In the genomic region with DNA sequence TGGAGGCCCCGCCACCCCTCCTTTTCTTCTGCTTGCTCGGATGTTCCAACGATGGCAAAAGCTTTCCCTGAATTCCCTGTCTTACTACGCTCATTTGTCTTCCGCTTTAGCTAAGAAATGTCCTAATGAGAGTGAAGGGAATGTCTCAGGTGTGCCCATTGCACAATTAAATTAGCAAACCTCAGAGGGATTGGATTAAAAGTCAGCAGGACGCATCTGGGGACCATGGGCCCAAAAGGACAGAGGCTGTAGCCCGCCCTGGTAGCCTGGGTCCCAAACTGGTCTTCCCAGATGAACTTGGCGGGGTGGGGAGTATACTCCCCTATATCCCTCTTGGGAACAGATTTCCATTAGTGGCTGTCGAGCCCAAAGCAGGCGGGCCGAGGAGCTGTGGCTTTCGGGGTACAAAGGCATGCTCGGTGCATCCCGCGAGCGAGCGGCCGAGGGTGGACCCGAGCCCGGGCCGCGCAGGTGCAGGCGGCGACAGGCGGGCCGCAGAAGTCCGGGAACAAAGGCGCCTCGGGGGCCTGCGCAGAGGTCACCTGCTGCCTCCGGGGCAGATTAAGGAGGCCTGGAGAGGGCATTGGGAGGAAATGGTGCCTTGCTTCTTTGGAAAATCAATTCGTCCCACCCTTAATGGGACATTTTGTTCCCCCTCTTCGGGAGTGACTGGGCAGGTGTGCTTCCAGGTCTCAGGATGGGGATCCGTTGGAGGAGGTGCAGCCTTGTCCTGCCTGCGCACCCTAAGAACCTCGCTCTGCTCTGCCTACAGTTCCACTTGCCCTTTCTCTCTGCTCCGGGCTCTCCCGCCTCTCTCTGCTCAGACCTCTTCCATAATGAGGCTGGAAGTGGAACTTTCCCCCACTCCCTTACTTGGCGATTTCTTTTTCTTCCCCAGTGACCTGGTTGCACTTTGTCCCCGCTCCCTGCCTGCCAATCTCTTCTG, we compare ENCODE assay signal across 8 mouse cellular contexts.
A peak's percentile ranks its signal among the peaks of the same experiment; 100 is the strongest.
DNase-seq lines count a peak whose midpoint lies in the region; ATAC-seq and TF ChIP-seq lines count a peak whose summit lies in the region.

No protein-coding gene starts in this region.

- no peak for TF ChIP-seq POLR2A in thymus, adult 2 months (IDR thresholded peaks at IDR 0.05; ENCODE audit: control insufficient read depth, extremely low read depth, insufficient read depth, low read length, poor library complexity)

- no peaks in the 10 kb centered on the region for H3K36me3 ChIP-seq in embryonic facial prominence, embryonic 10.5 days (replicated peaks)
- H3K36me3 ChIP-seq in midbrain, embryonic 13.5 days, result no peaks in the 10 kb centered on the region
- H3K36me3 ChIP-seq in thymus, adult 2 months (ENCODE audit: control insufficient read depth, insufficient read depth, low read length), result no peaks in the 10 kb centered on the region

- peak overlapping the region; percentile 42 for H3K4me2 ChIP-seq in midbrain, embryonic 13.5 days (replicated peaks)

- H3K4me3 ChIP-seq in gastrocnemius, adult 2 months, result peak overlapping the region; percentile 46
- H3K4me3 ChIP-seq in embryonic facial prominence, embryonic 10.5 days, result peak overlapping the region; percentile 43
- peak overlapping the region; percentile 10 for H3K4me3 ChIP-seq in midbrain, embryonic 13.5 days (replicated peaks)
- no peak overlapping the region for H3K4me3 ChIP-seq in thymus, adult 2 months (ENCODE audit: control insufficient read depth, insufficient read depth, low read length)

- peaks cover 100% of the 10 kb centered on the region for H3K27me3 ChIP-seq in embryonic facial prominence, embryonic 10.5 days (replicated peaks; ENCODE audit: low read depth, poor library complexity, severe bottlenecking)
- peaks cover 100% of the 10 kb centered on the region for H3K27me3 ChIP-seq in midbrain, embryonic 13.5 days
- H3K27me3 ChIP-seq in thymus, adult 2 months (ENCODE audit: control insufficient read depth, insufficient read depth, low read length), result peaks cover 8% of the 10 kb centered on the region; the same call in 1 of the 2 replicates

- peaks cover 25% of the 10 kb centered on the region for H3K4me1 ChIP-seq in embryonic facial prominence, embryonic 10.5 days
- H3K4me1 ChIP-seq in midbrain, embryonic 13.5 days (replicated peaks), result peaks cover 23% of the 10 kb centered on the region
- H3K4me1 ChIP-seq in thymus, adult 2 months (replicated peaks; ENCODE audit: control insufficient read depth, insufficient read depth, low read length), result no peaks in the 10 kb centered on the region

- WGBS in embryonic facial prominence, embryonic 10.5 days, result 2% methylated on average over 40 of the region's 40 CpGs
- 1% methylated on average over 40 of the region's 40 CpGs for WGBS in midbrain, embryonic 13.5 days
- 9% methylated on average over 40 of the region's 40 CpGs for WGBS in thymus, adult 2 months

- H3K27ac ChIP-seq in gastrocnemius, adult 2 months, result no peak overlapping the region
- peak overlapping the region; percentile 68 for H3K27ac ChIP-seq in embryonic facial prominence, embryonic 10.5 days (replicated peaks)
- peak overlapping the region; percentile 14; the same call in 1 of the 2 replicates for H3K27ac ChIP-seq in midbrain, embryonic 13.5 days
- H3K27ac ChIP-seq in thymus, adult 2 months (ENCODE audit: control insufficient read depth, insufficient read depth, low read length), result no peak overlapping the region

- no peak overlapping the region for H3K9ac ChIP-seq in midbrain, embryonic 13.5 days (replicated peaks)

- H3K9me3 ChIP-seq in embryonic facial prominence, embryonic 10.5 days, result 0 out of 2 replicates have a peak, but pooled peaks cover 3% of the 10 kb centered on the region
- H3K9me3 ChIP-seq in midbrain, embryonic 13.5 days, result peaks cover under 1% of the 10 kb centered on the region; the same call in 1 of the 2 replicates

- DNase-seq in gastrocnemius, adult 2 months, result no peak
- DNase-seq in gastrocnemius, postnatal 4 days (ENCODE audit: low spot score in 2 of 2), result no peak
- peak; percentile 56 for DNase-seq in embryonic facial prominence, embryonic 10.5 days (ENCODE audit: low spot score)
- peak; percentile 67 for DNase-seq in kidney, adult 11 months
- no peak for DNase-seq in gastrocnemius, postnatal 36 days
- no peak for DNase-seq in right cerebral cortex, adult 2 months (ENCODE audit: low spot score in 2 of 2)
- DNase-seq in thymus, adult 2 months, result no peak

- no peak for TF ChIP-seq CTCF in gastrocnemius, adult 2 months (IDR thresholded peaks at IDR 0.05)
- no peak for TF ChIP-seq CTCF in thymus, adult 2 months (IDR thresholded peaks at IDR 0.05; ENCODE audit: borderline replicate concordance, control insufficient read depth, extremely low read depth, insufficient read depth, low read length, poor library complexity)

- peak; percentile 79 for ATAC-seq in midbrain, embryonic 13.5 days

- intact Hi-C loops in gastrocnemius, adult 2 months (cut with DNase I), result no loop called here
- intact Hi-C loops in gastrocnemius, postnatal 36 days (cut with DNase I), result no loop called here

Comparison
In these comparisons a context has a peak if more than half of its experiments do, and no peak if none do; other contexts are left out.
1. DNase-seq: peak in embryonic facial prominence, embryonic 10.5 days (single experiment) and kidney, adult 11 months (single experiment); none in gastrocnemius, adult 2 months (single experiment), gastrocnemius, postnatal 4 days (0 of 2), gastrocnemius, postnatal 36 days (0 of 2), right cerebral cortex, adult 2 months (0 of 2) and thymus, adult 2 months (single experiment).
2. H3K27ac ChIP-seq: peak in embryonic facial prominence, embryonic 10.5 days (single experiment) and midbrain, embryonic 13.5 days (single experiment); none in gastrocnemius, adult 2 months (single experiment) and thymus, adult 2 months (single experiment).